Mouse (Mus musculus) liver, embryonic 16.5 days (tissue): ENCODE results near the gene Syt5. TPM values are rescaled to one million over a fixed set of nuclear protein-coding genes. Genes with fewer than 3 reads are reported as not detected.
"Not testable (repeated sequence)": the region's sequence is repeated elsewhere in the genome, so short reads cannot be mapped to it uniquely, and the experiment has no call there.

ENCODE experiments used
- ATAC-seq: fragments of 200-750 bp; cut with Nextera tagmentation; 2 replicates; pipeline ENCODE4 v1.8.0; 2017; ENCODE audit warnings: low read depth, mild to moderate bottlenecking, moderate number of reproducible peaks, moderate library complexity
- H3K27ac ChIP-seq: fragments of 300-500 bp; sonication (generic); 2 replicates; pipeline ENCODE4 v1.5.1; 2014; ENCODE audit warnings: mild to moderate bottlenecking, low read length
- H3K27me3 ChIP-seq: fragments of 300-500 bp; sonication (generic); 2 replicates; pipeline ENCODE4 v1.6.1; 2014; ENCODE audit warnings: low read depth, low read length, mixed read lengths; ENCODE audit not compliant: control insufficient read depth, insufficient read depth
- H3K36me3 ChIP-seq: fragments of 300-500 bp; sonication (generic); 2 replicates; pipeline ENCODE4 v1.6.1; 2014; ENCODE audit warnings: mild to moderate bottlenecking; ENCODE audit not compliant: control insufficient read depth, insufficient read depth
- H3K4me1 ChIP-seq: fragments of 300-500 bp; sonication (generic); 2 replicates; pipeline ENCODE4 v1.6.1; 2014; ENCODE audit warnings: low read depth, low read length, mixed read lengths; ENCODE audit not compliant: control insufficient read depth
- H3K4me2 ChIP-seq: fragments of 300-500 bp; sonication (generic); 2 replicates; pipeline ENCODE4 v1.6.1; 2014; ENCODE audit warnings: low read depth, low read length, mixed read lengths
- H3K4me3 ChIP-seq: fragments of 300-500 bp; sonication (generic); 2 replicates; pipeline ENCODE4 v1.5.1; 2014; ENCODE audit warnings: low read depth, mild to moderate bottlenecking, low read length
- H3K9ac ChIP-seq: fragments of 300-500 bp; sonication (generic); 2 replicates; pipeline ENCODE4 v1.6.1; 2014; ENCODE audit warnings: low read depth, low read length
- H3K9me3 ChIP-seq: fragments of 300-500 bp; sonication (generic); replicated peaks from 2 replicates; pipeline ENCODE4 v1.6.1; 2016; ENCODE audit warnings: low read length; ENCODE audit not compliant: control insufficient read depth
- WGBS: fragments of 180-500 bp; shearing (Covaris S2); extraction: QIAGEN DNeasy Blood & Tissue Kit; methylation state at CpG from one replicate; pipeline ENCODE4 v1.1.7; 2014; ENCODE audit not compliant: insufficient replicate concordance; 5-methylcytosine and 5-hydroxymethylcytosine counted together
- polyA plus RNA-seq: library from polyadenylated mRNA; unstranded; fragments of >200 nt; fragmentation: Nextera tagmentation; extraction: Ambion mirVana; gene quantifications from 2 replicates; pipeline ENCODE4 v1.2.1, GENCODE M21; 2015

Syt5 gene
- polyA plus RNA-seq, 1 experiment from 2014 or later = 0.52 TPM

- H3K27me3 ChIP-seq = peaks cover 3% of the 10 kb centered on the region
- WGBS = 21% methylated on average over 40 of the region's 40 CpGs
- H3K27ac ChIP-seq = no peak overlapping the region
- peak overlapping the region; percentile 45 for H3K4me2 ChIP-seq
- H3K4me1 ChIP-seq = no peaks in the 10 kb centered on the region; the same call in none of the 2 replicates
- peak overlapping the region; percentile 38 for H3K4me3 ChIP-seq
- ATAC-seq = peak; percentile 84
- no peaks in the 10 kb centered on the region for H3K9me3 ChIP-seq
- H3K36me3 ChIP-seq = no peaks in the 10 kb centered on the region
- peak overlapping the region; percentile 10; the same call in 1 of the 2 replicates for H3K9ac ChIP-seq
Observed at GRCm38 (mm10) chr7:4526341-4527301, 20.7 kb downstream of the Syt5 start.

GRCm38 (mm10) chr7:4524212-4524922 lies 23.0 kb downstream of the Syt5 start, which contains the start of gene Tnni3:
Gene Tnni3 (minus strand): TSS chr7:4524229.
- not testable (repeated sequence) for H3K9ac ChIP-seq, H3K4me2 ChIP-seq, H3K27me3 ChIP-seq, H3K9me3 ChIP-seq, H3K36me3 ChIP-seq, H3K4me3 ChIP-seq, H3K27ac ChIP-seq, H3K4me1 ChIP-seq
- 0 out of 2 replicates have a peak, but pooled peaks have one; percentile 28 for ATAC-seq
- 52% methylated on average over 15 of the region's 15 CpGs for WGBS

GRCm38 (mm10) chr7:4523205-4524130 lies 23.9 kb downstream of the Syt5 start:
- Histone ChIP-seq H3K9ac (no peak overlapping the region), H3K27me3 (peaks cover 10% of the 10 kb centered on the region), H3K27ac (no peak overlapping the region), H3K36me3 (no peaks in the 10 kb centered on the region), H3K4me3 (no peak overlapping the region), H3K4me1 (no peaks in the 10 kb centered on the region; the same call in none of the 2 replicates), H3K9me3 (no peaks in the 10 kb centered on the region), H3K4me2 (no peak overlapping the region)
- ATAC-seq = no peak
- WGBS = 74% methylated on average over 33 of the region's 33 CpGs

- Histone ChIP-seq H3K27me3 (peaks cover 10% of the 10 kb centered on the region), H3K4me1 (no peaks in the 10 kb centered on the region; the same call in none of the 2 replicates), H3K9me3 (no peaks in the 10 kb centered on the region), H3K4me3 (no peak overlapping the region), H3K27ac (no peak overlapping the region), H3K9ac (no peak overlapping the region), H3K4me2 (no peak overlapping the region), H3K36me3 (no peaks in the 10 kb centered on the region)
- 39% methylated on average over 6 of the region's 6 CpGs for WGBS
- no peak for ATAC-seq
Observed at GRCm38 (mm10) chr7:4522292-4522691, 25.0 kb downstream of the Syt5 start.

GRCm38 (mm10) chr7:4521231-4522003 lies 25.9 kb downstream of the Syt5 start:
- WGBS = 30% methylated on average over 29 of the region's 32 CpGs
- Histone ChIP-seq H3K9ac (no peak overlapping the region), H3K4me2 (peak overlapping the region; percentile 28; the same call in 1 of the 2 replicates), H3K4me1 (no peaks in the 10 kb centered on the region; the same call in none of the 2 replicates), H3K27me3 (peaks cover 10% of the 10 kb centered on the region), H3K9me3 (no peaks in the 10 kb centered on the region), H3K36me3 (no peaks in the 10 kb centered on the region), H3K4me3 (no peak overlapping the region), H3K27ac (no peak overlapping the region)
- no peak for ATAC-seq

GRCm38 (mm10) chr7:4518487-4518886 lies 28.9 kb downstream of the Syt5 start:
- Histone ChIP-seq H3K9ac (no peak overlapping the region), H3K4me2 (no peak overlapping the region), H3K27me3 (peaks cover 10% of the 10 kb centered on the region), H3K36me3 (no peaks in the 10 kb centered on the region), H3K4me3 (no peak overlapping the region), H3K9me3 (no peaks in the 10 kb centered on the region), H3K27ac (no peak overlapping the region), H3K4me1 (peaks cover under 1% of the 10 kb centered on the region; the same call in 1 of the 2 replicates)
- ATAC-seq = no peak
- 18% methylated on average over 1 of the region's 1 CpGs for WGBS

- Histone ChIP-seq H3K9me3 (no peaks in the 10 kb centered on the region), H3K9ac (no peak within 1 kb of the TSS), H3K27me3 (peaks cover 10% of the 10 kb centered on the region), H3K27ac (no peak within 1 kb of the TSS), H3K36me3 (no peaks in the 10 kb centered on the region), H3K4me3 (no peak within 1 kb of the TSS), H3K4me2 (no peak within 1 kb of the TSS), H3K4me1 (peaks cover 2% of the 10 kb centered on the region; the same call in 1 of the 2 replicates)
- no peak for ATAC-seq
- WGBS = 18% methylated on average over 4 of the region's 4 CpGs
Observed at GRCm38 (mm10) chr7:4516332-4517050, 30.9 kb downstream of the Syt5 start, which contains the start of gene Tnnt1. Gene Tnnt1 (minus strand): TSS chr7:4516382.
